Mouse (Mus musculus) c-Kit-positive CD71-negative TER-119-negative erythroid progenitor cells, embryonic 14.5 days (primary cell): ENCODE measurements at regions not wholly inside any gene's neighbourhood (a gene's known extent, or its start where the extent isn't known, plus 50 kb on each side); places are given as distances from the start of the nearest gene placed in this dataset.

Experiments used
- DNase-seq: peaks from one replicate; pipeline ENCODE4 v3.0.0-alpha.2; 2013; ENCODE audit warnings: low read depth

- no peak for DNase-seq
These were observed 89.8 kb downstream of the Kif26a start for GRCm38 (mm10) chr12:112235841-112236240.

- no peak for DNase-seq
These were observed 91.1 kb downstream of the Kif26a start for GRCm38 (mm10) chr12:112237061-112237490.

GRCm38 (mm10) chr12:112238834-112239233 lies 92.8 kb downstream of the Kif26a start:
- no peak for DNase-seq

GRCm38 (mm10) chr12:112241740-112242171 lies 95.7 kb downstream of the Kif26a start:
- DNase-seq, result no peak

- no peak for DNase-seq
These were observed 97.2 kb downstream of the Kif26a start for GRCm38 (mm10) chr12:112243231-112243630.

- DNase-seq, result no peak
These were observed 104.9 kb downstream of the Kif26a start for GRCm38 (mm10) chr12:112250894-112251293.

GRCm38 (mm10) chr12:112253461-112253860 lies 107.5 kb downstream of the Kif26a start:
- DNase-seq, result no peak

- no peak for DNase-seq
These were observed 109.2 kb downstream of the Kif26a start for GRCm38 (mm10) chr12:112255223-112255622.

- no peak for DNase-seq
These were observed 111.7 kb downstream of the Kif26a start for GRCm38 (mm10) chr12:112257691-112258090.

GRCm38 (mm10) chr12:112263283-112264056 lies 117.5 kb downstream of the Kif26a start:
- DNase-seq, result no peak

GRCm38 (mm10) chr12:112264201-112264600 lies 118.2 kb downstream of the Kif26a start:
- DNase-seq, result no peak

- DNase-seq, result no peak
These were observed 119.4 kb downstream of the Kif26a start for GRCm38 (mm10) chr12:112265289-112265969.

- DNase-seq, result no peak
These were observed 128.0 kb downstream of the Kif26a start for GRCm38 (mm10) chr12:112274026-112274425.

- no peak for DNase-seq
These were observed 128.7 kb downstream of the Kif26a start for GRCm38 (mm10) chr12:112274756-112275155.

- DNase-seq, result no peak
These were observed 130.6 kb downstream of the Kif26a start for GRCm38 (mm10) chr12:112276651-112277050.

- DNase-seq, result no peak
These were observed 131.5 kb downstream of the Kif26a start for GRCm38 (mm10) chr12:112277511-112277910.

- DNase-seq, result no peak
These were observed 139.1 kb downstream of the Kif26a start for GRCm38 (mm10) chr12:112285096-112285495.

GRCm38 (mm10) chr12:112288786-112289185 lies 142.8 kb downstream of the Kif26a start:
- no peak for DNase-seq

GRCm38 (mm10) chr12:112290299-112290698 lies 144.3 kb downstream of the Kif26a start:
- no peak for DNase-seq

- peak; percentile 38 for DNase-seq
These were observed 145.9 kb downstream of the Kif26a start for GRCm38 (mm10) chr12:112291748-112292561.

- DNase-seq, result no peak
These were observed 147.1 kb downstream of the Kif26a start for GRCm38 (mm10) chr12:112293105-112293504.

GRCm38 (mm10) chr12:112295337-112295941 lies 149.4 kb downstream of the Kif26a start:
- no peak for DNase-seq
